Mouse (Mus musculus) liver, embryonic 14.5 days (tissue): ENCODE measurements around the gene Nr4a3. TPM values are rescaled to one million over a fixed set of nuclear protein-coding genes. Genes with fewer than 3 reads are reported as not detected.

Experiments
- ATAC-seq: fragments of 200-750 bp; cut with Nextera tagmentation; 2 replicates; pipeline ENCODE4 v1.8.0; 2017; ENCODE audit warnings: moderate number of reproducible peaks, mild to moderate bottlenecking, moderate library complexity; ENCODE audit not compliant: insufficient read depth
- DNase-seq, 3 experiments: peaks; one replicate each; pipeline ENCODE4 v3.0.0-alpha.2; 2012 to 2013; ENCODE audit warnings: low read depth in 3 of 3, low spot score in 3 of 3
- H3K27ac ChIP-seq: fragments of 300-500 bp; sonication (generic); 2 replicates; pipeline ENCODE4 v1.5.1; 2014; ENCODE audit warnings: moderate library complexity, mild to moderate bottlenecking, control low read depth, inconsistent platforms
- H3K27me3 ChIP-seq: fragments of 300-500 bp; sonication (generic); 2 replicates; pipeline ENCODE4 v1.6.1; 2014; ENCODE audit warnings: mild to moderate bottlenecking, low read length, moderate library complexity; ENCODE audit not compliant: control insufficient read depth, insufficient read depth
- H3K36me3 ChIP-seq: fragments of 300-500 bp; sonication (generic); replicated peaks from 2 replicates; pipeline ENCODE4 v1.6.1; 2014; ENCODE audit warnings: low read depth; ENCODE audit not compliant: control insufficient read depth, insufficient read depth
- H3K4me1 ChIP-seq, 2 experiments: fragments of 200-500 bp in 1 of 2; fragments of 300-500 bp in 1 of 2; sonication (generic) in 1 of 2; replicated peaks; 2 replicates each; pipeline ENCODE4 v1.6.1; 2012 to 2014; ENCODE audit warnings: antibody characterized with exemption in 1 of 2, inconsistent platforms in 1 of 2, low read length in 1 of 2; ENCODE audit not compliant: control insufficient read depth in 2 of 2, insufficient read depth in 2 of 2
- H3K4me2 ChIP-seq: fragments of 300-500 bp; sonication (generic); 2 replicates; pipeline ENCODE4 v1.6.1; 2014; ENCODE audit warnings: low read depth, mild to moderate bottlenecking, control low read depth, moderate library complexity
- H3K4me3 ChIP-seq, 2 experiments: fragments of 200-500 bp in 1 of 2; fragments of 300-500 bp in 1 of 2; sonication (generic) in 1 of 2; 2 replicates each; pipeline ENCODE4 v1.5.1; 2012 to 2014; ENCODE audit warnings: low read depth in 2 of 2, low read length in 2 of 2, mild to moderate bottlenecking in 2 of 2, control low read depth in 1 of 2, inconsistent platforms in 1 of 2, moderate library complexity in 1 of 2; ENCODE audit not compliant: insufficient read depth in 1 of 2
- H3K9ac ChIP-seq: fragments of 300-500 bp; sonication (generic); replicated peaks from 2 replicates; pipeline ENCODE4 v1.6.1; 2014; ENCODE audit warnings: mild to moderate bottlenecking, control low read depth, moderate library complexity
- H3K9me3 ChIP-seq: fragments of 300-500 bp; sonication (generic); 2 replicates; pipeline ENCODE4 v1.6.1; 2016; ENCODE audit warnings: low read length, mixed read lengths; ENCODE audit not compliant: control insufficient read depth
- CTCF ChIP-seq: IDR thresholded peaks from 2 replicates; pipeline ENCODE4 v1.5.1; 2016; ENCODE audit warnings: antibody characterized with exemption, low read depth, control low read depth
- EP300 ChIP-seq: IDR thresholded peaks from 2 replicates; pipeline ENCODE4 v1.6.1; 2016; ENCODE audit warnings: antibody characterized with exemption, low read depth
- WGBS: fragments of 180-500 bp; shearing (Covaris S2); extraction: QIAGEN DNeasy Blood & Tissue Kit; methylation state at CpG from one replicate; pipeline ENCODE4 v1.1.7; 2014; ENCODE audit not compliant: insufficient replicate concordance; 5-methylcytosine and 5-hydroxymethylcytosine counted together
- polyA plus RNA-seq, 2 experiments: library from polyadenylated mRNA; depleted of rRNA in 1 of 2; stranded (reverse) in 1 of 2; unstranded in 1 of 2; fragments of >200 nt; fragmentation: Nextera tagmentation in 1 of 2; extraction: Ambion mirVana in 1 of 2; gene quantifications; 2 replicates each; pipeline versions ENCODE4 v1.2.1 to v1.2.3; 2012 to 2014

Nr4a3 gene
- polyA plus RNA-seq, 2 experiments = 0.01 TPM; not detected in 1

GRCm38 (mm10) chr4:48022966-48023365, 22.0 kb upstream of the Nr4a3 start:
- Histone ChIP-seq H3K4me2 (no peak overlapping the region), H3K27me3 (no peaks in the 10 kb centered on the region), H3K9ac (no peak overlapping the region), H3K9me3 (no peaks in the 10 kb centered on the region), H3K27ac (no peak overlapping the region), H3K4me1 (no peaks in the 10 kb centered on the region), H3K36me3 (no peaks in the 10 kb centered on the region), H3K4me3 (no peak overlapping the region)
- TF ChIP-seq EP300 (no peak), CTCF (no peak)
- ATAC-seq (no peak), DNase-seq (no peak)
- WGBS = 56% methylated on average over 3 of the region's 3 CpGs

GRCm38 (mm10) chr4:48029652-48030051, 15.3 kb upstream of the Nr4a3 start:
- no peak overlapping the region for H3K4me2 ChIP-seq
- DNase-seq = no peak
- H3K4me1 ChIP-seq = no peaks in the 10 kb centered on the region
- no peaks in the 10 kb centered on the region for H3K36me3 ChIP-seq
- H3K27ac ChIP-seq = no peak overlapping the region
- H3K9me3 ChIP-seq = no peaks in the 10 kb centered on the region
- H3K9ac ChIP-seq = no peak overlapping the region
- ATAC-seq = no peak
- peak; percentile 54 for TF ChIP-seq CTCF
- no peak for TF ChIP-seq EP300
- WGBS = 65% methylated on average over 24 of the region's 24 CpGs
- H3K4me3 ChIP-seq = no peak overlapping the region
- no peaks in the 10 kb centered on the region for H3K27me3 ChIP-seq

- H3K4me1 ChIP-seq = no peaks in the 10 kb centered on the region
- no peaks in the 10 kb centered on the region for H3K27me3 ChIP-seq
- ATAC-seq = no peak
- no peak for TF ChIP-seq CTCF
- no peak for TF ChIP-seq EP300
- WGBS = 55% methylated on average over 9 of the region's 9 CpGs
- H3K4me3 ChIP-seq = no peak overlapping the region
- no peaks in the 10 kb centered on the region for H3K9me3 ChIP-seq
- DNase-seq = no peak
- no peaks in the 10 kb centered on the region for H3K36me3 ChIP-seq
- H3K27ac ChIP-seq = no peak overlapping the region
- no peak overlapping the region for H3K9ac ChIP-seq
- H3K4me2 ChIP-seq = no peak overlapping the region
These were observed 10.7 kb upstream of the Nr4a3 start for GRCm38 (mm10) chr4:48034287-48034686.

- WGBS = 76% methylated on average over 4 of the region's 4 CpGs
- no peak for DNase-seq
- Histone ChIP-seq H3K9me3 (no peaks in the 10 kb centered on the region), H3K9ac (no peak overlapping the region), H3K27me3 (no peaks in the 10 kb centered on the region), H3K4me2 (no peak overlapping the region), H3K4me1 (no peaks in the 10 kb centered on the region), H3K27ac (no peak overlapping the region), H3K36me3 (no peaks in the 10 kb centered on the region), H3K4me3 (no peak overlapping the region)
- no peak for TF ChIP-seq CTCF
- TF ChIP-seq EP300 = no peak
- no peak for ATAC-seq
These were observed 7.3 kb upstream of the Nr4a3 start for GRCm38 (mm10) chr4:48037646-48038045.

- no peaks in the 10 kb centered on the region for H3K9me3 ChIP-seq
- no peak overlapping the region for H3K9ac ChIP-seq
- ATAC-seq = no peak
- no peaks in the 10 kb centered on the region for H3K4me1 ChIP-seq
- H3K36me3 ChIP-seq = no peaks in the 10 kb centered on the region
- no peaks in the 10 kb centered on the region for H3K27me3 ChIP-seq
- DNase-seq = no peak
- no peak overlapping the region for H3K4me2 ChIP-seq
- WGBS = 70% methylated on average over 5 of the region's 5 CpGs
- TF ChIP-seq CTCF (no peak), EP300 (no peak)
- H3K4me3 ChIP-seq = no peak overlapping the region
- no peak overlapping the region for H3K27ac ChIP-seq
These were observed 6.1 kb upstream of the Nr4a3 start for GRCm38 (mm10) chr4:48038847-48039246.

- no peak for TF ChIP-seq CTCF
- no peak for TF ChIP-seq EP300
- Histone ChIP-seq H3K36me3 (no peaks in the 10 kb centered on the region), H3K4me3 (no peak overlapping the region), H3K4me1 (peaks cover 0 to 4% of the 10 kb centered on the region in 2 experiments; a peak in 1 of 4 replicates), H3K9me3 (no peaks in the 10 kb centered on the region), H3K27me3 (peaks cover under 1% of the 10 kb centered on the region), H3K4me2 (no peak overlapping the region), H3K9ac (no peak overlapping the region), H3K27ac (no peak overlapping the region)
- WGBS = 41% methylated on average over 7 of the region's 7 CpGs
- ATAC-seq = no peak
- no peak for DNase-seq
These were observed 5.2 kb upstream of the Nr4a3 start for GRCm38 (mm10) chr4:48039736-48040135.
